Mouse (Mus musculus): ENCODE measurements around the gene Trappc6b.
"Not testable (repeated sequence)": the region's sequence is repeated elsewhere in the genome, so short reads cannot be mapped to it uniquely, and the experiment has no call there.

Gene Trappc6b

DNA sequence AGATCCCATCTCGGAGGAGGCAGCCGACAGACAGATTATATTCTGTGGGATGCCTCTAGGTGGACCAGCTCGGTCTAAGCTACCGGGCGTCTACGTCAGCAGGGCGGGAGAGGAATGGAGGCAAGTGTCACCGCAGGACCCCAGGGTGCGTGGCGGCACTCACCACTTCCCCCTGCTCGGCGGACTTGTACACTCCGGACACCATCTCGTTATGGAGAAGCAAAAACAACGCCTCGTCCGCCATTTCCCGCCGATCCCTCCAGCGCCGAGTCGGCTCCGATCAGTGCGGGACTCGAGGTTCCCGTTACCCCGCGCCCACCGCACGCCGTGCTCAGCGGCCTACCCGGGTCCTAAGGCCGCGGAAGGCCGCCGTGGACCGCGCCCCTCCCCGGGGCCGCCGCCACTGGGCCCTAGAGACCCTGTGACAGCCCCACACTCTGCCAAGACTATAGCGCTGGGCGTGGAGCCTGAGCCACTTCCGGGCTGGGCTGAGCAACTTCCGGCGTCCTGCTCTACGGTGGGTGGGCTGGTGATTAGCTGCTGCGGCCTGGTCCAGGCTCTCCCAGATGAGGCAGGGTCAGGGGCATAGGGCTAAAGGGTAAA lies at the start of gene Trappc6b:
Gene Trappc6b (minus strand): TSS at position 480 of the 603 bp plus-strand sequence.
- DNase-seq: peak; percentile 86 to 92

DNA sequence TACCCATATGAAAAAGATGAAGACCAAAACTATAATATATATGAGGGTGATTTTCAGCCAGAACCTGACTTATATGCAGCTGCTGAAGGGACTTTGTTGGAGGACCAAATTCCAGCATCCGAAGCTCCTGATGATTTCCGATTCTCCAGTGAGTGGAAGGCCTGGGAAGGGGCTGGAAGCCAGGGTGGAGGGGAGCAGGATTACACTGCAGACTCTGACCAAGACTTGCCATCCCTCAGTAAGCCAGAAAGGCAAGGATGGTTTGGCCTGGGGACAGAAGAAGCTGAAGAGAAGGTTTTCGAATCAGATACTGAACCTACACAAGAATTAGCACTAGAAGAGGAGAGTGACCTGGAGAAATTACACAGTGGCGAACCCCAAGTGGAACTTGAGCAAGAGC lies 46.7 kb upstream of the Trappc6b start:
- no peak for DNase-seq

DNA sequence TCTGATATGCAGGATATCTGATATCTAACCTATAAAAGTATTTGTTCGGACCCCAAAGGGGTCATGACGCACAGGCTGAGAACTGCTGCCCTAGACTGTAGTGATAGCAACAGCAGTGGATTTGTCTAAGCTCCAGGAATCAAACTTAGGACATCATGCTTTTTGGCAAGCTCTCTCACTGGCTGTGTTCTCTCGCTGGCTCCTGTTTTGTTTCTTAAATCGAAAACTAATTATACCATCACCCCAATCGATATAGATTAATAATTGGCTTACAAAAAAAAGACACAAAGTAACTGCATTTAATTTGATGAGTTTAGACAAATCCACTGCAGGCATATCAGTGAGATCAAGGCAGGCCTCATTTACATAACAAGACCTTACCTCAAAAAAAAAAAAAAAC lies 45.2 kb upstream of the Trappc6b start:
- DNase-seq: no peak

DNA sequence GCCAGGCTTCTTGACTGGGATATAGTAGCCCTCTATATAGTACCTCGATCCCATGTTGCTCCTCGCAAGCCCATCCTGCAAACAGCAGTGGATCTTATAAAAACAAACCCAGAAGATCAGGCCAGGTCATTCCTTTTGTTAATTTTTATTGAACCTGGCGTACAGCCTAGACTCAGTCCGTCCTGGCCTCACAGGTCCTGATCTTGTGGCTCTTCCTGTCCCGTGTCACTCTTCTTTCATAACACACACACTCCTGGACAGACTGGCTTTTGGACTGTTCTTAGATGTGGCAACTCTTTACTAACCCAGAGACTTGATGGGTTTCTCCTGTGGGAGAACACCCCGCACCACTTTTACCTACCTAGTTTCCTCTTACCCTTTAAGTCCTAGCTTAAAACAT lies 44.6 kb upstream of the Trappc6b start:
- DNase-seq: no peak

DNA sequence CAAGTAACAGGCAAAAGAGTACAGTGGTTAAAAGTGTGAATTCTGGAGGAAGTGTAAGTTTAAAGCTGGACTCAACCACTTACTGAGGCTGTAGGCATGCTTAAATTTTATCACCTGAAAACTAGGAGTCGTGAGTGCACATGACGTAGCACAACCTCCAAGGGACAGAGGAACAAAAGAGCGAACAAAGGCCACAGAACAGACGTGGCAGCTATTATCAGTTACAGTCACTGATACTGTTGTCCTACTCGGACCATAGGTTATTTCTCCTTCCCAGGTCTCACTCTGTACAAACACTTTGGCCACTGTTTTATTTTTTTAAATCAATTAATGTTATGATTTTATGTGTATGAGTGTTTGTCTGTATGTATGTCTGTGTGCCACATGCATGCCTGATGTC lies 43.5 kb upstream of the Trappc6b start:
- no peak for DNase-seq

DNA sequence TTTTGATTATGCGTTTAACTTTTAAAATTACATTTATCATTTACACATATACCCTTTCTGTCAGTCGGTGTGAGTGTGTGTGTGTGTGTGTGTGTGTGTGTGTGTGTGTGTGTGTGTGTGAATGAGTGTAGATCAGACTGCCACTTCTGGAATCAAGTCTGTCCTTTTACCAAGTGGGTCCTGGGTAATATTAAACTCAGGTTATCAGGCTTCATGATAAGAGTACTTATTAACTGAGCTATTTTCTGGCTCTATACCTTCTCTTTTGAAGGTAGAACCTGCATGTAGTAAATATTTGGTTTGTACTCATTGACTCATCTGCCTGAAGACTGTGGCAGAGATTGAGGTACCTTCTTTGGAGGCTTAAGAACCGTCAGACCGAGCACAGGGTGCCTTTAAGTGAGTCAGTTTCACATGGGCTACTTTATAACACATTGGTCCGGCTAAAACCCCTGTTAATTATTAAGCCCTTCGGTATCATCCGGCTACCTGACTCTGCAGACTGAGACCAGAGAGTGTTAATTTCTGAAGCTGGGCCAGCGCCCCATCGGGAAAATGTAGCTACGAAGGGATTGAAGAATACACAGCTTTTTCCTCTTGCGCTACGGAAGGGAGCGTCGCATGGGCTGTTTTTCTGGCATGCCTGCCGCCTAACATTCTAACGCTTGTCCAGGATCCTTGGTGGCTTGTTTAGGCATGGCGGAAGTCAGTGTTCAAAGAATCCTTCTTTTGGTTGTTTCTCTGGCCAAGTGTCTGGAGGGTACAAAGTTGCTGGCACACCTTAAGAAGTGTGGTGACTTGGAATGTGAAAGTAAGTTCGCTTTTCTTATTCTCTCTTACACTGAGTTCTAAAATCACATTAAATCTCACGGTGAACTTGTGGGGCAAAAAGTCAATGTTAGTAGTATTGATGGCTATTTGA lies 34.1 kb upstream of the Trappc6b start, which contains the start of gene Mia2:
Gene Mia2 (plus strand): TSS at position 696 of the 922 bp plus-strand sequence.
- peak in 1 of 2 experiments; percentile 11 for DNase-seq

DNA sequence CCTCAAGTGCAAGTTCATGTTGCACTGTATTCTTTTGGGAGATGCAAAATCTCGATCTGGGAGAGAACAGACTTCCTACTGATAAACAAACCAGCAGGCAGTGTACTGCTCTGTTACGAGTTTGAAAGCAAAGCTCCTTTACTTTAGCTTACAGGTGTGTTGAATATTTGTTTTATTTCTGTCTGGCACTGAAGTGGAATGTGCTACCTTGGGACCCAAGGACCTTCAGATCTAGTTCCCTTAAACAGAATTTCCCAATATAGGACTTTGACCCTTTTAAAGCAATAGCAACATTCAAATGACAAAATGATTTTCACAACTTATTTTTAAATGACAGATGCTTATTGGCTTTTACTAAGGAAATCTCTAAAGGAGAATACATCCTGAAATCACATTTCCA lies 32.3 kb upstream of the Trappc6b start:
- DNase-seq: no peak

DNA sequence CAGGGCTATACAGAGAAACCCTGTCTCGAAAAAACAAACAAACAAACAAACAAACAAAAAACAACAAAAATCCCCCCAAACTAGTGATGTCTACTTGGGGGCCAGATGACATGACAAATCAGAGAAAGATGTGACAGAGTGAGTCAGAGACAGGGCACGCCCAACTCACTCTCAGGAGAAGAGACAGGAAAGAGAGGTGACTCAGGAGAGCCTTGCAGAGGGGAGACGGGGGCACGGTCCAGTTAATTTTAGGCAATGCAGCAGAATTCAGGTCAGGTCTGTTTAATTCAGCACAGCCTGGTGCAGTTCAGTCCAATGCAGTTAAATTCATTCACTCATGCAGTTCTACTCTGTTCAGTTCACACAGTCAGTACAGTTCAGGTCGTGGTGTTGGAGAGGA lies 24.9 kb upstream of the Trappc6b start:
- no peak for DNase-seq

DNA sequence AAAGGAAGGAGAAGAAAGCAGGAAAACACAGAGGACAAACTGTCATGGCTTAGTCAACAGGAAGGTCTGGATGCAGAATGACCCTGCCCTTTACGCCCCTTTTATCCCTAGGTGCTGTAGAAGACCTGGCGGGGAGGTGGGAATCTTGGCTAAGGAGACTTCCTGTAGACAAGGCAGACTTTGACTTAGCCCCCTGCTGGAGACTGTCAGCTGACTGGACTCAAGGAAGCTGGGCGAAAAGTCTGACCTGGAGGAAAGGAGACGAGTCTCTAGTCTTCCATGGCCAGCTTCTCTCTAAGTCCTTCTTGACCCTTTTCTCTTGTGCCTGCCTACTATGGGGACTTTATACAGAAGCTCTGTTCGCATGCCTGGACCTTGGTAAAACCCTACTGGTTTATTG lies 23.2 kb upstream of the Trappc6b start:
- DNase-seq: no peak

DNA sequence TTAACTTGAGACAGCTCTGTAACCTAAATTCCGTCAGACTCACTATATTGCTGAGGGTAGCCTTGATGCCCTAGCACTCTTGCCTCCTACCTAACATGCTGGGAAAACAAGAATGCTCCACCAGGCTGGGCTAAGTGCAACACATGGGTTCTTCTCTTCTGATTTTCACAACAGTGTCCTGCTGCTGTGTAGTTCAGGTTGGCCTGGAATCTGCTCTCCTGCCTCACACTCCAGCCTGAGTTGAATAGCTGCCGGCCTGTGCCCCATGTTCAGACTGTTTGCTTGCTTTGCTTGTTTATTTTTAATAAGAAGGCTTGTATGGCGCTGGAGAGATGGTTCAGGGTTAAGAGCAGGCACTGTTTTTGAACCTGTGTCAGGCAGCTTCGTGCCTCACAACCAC lies 19.2 kb upstream of the Trappc6b start:
- no peak for DNase-seq

DNA sequence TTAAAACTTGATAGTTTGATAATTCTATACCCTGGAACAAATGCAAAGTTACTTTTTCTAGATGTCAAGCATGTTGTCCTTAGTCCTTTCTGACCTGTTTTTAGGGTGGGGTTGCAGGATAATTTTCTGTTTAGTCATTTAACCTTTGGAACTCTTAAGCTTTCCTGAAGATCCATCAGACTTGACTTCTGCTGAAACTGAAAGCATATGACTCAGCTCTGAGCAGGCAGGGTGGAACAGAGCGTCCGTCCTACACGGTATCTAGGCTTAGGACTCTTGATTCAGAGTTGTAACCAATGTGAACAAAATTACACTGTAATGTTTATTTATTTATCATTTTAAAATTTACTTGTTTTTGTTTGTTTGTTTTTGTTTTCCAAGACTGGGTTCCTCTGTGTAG lies 16.6 kb upstream of the Trappc6b start:
- DNase-seq: no peak

DNA sequence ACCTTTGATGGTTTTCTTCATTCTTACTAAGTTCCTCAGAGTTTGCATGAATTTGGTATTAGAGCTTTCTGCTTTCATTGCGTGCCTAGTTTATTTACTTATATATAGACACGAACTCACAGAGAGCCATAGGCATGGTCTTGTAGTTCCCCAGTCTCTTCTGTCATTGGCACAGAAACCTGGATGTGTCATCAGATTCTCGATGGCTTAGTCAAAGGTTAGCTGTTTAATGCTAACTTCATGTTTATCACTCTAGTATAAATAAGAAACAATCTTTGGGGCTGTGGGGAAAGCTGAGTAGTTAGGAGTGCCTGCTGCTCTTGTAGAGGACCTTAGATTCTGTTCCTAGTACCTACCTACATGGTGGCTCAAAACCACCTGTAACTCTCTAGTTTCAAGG lies 15.7 kb upstream of the Trappc6b start:
- no peak for DNase-seq

DNA sequence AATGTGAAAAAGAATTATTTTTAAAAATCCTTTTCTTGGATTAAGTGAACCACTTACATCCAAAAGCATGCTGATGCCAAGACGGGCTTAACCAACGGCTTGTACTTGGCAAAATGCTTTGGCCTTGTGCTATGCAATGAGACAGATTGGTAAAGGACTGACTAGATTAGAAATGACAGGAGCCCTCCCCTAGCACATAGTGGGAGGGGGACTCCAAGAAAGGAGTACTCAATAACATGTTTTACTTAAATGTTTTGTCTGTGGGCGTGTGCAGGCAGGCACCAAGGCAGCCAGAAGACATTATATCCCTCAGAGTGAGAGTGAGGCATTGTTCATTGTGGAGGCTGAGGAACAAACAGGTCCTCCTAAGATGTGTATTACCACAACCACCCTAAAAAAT lies 12.8 kb upstream of the Trappc6b start:
- DNase-seq: no peak

DNA sequence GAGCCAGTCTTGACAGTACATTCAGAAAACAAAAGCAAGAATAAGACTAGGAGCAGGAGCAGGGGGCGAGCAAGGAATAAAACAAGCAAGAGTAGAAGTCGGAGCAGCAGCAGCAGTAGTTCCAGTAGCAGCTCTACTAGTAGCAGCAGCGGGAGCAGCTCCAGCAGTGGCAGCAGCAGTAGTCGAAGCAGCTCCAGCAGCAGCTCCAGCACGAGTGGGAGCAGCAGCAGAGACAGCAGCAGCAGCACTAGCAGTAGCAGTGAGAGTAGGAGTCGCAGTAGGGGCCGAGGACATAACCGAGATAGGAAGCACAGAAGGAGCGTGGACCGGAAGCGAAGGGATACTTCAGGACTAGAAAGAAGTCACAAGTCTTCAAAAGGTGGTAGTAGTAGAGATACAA lies 11.0 kb upstream of the Trappc6b start:
- no peak for DNase-seq

DNA sequence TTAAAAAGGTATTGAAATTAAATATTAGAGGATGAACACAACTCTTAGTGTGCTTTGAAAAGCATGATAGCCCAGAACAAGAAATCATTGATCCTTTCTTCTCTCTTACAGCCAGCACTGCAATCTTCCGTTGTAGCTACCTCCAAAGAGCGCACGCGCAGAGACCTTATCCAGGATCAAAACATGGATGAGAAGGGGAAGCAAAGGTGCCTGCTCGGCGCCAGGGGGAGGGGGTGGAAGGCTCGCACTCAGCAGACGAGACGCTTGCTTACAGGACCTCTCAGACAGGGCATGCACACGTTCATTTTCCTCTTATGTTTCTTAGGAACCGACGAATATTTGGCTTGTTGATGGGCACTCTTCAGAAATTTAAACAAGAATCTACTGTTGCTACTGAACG lies 7.5 kb upstream of the Trappc6b start:
- no peak for DNase-seq

DNA sequence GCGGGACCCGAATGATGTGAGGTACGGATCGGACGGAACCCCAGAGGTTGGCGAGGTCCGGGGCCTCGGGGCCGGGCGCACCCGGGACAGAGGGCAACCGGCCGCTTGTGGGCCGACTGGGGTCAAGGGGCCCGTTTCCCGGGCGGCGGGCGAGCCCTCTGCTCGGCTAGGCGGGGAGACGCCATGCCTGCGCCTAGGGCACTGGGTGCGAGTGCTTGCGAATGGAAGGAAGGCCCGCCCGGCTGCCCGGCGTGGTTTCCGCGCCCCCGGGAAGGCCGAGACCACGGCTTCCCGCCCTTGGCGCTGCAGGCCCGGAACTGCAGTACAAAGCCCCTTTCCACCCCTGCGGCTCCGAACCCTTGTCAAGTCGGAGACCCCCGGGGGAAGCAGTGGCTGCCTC lies 5.8 kb upstream of the Trappc6b start:
- no peak for DNase-seq

DNA sequence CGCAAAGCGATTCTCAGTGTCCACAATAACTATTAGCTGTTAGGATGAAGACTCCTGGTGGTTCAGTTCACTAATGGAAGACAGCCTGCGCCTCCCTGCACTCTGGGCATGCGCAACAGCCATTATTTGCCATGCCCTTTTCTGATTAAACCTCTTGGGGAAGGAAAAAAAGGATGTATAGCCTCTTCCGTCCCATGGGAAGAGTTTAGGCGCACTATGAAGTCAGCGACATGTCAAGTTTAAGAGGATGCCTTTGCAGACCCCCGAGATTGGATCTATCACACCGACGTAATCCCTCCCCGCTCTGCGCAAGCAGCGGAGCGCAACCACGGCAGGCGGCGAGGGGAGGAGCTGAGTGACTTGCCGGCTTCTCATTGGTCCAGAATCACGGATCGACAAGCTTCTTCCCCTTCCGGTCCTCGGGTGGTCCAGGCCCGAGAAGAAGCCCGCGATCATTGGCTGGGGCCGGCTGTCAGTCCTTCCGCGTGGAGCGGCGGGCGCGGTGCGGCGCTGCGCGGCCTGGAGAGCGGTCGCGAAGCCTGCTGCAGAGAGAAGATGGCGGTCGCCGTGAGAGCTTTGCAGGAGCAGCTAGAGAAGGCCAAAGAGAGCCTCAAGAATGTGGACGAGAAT lies 5.3 kb upstream of the Trappc6b start, which contains the start of gene Pnn:
Gene Pnn (plus strand): TSS at position 437 of the 630 bp plus-strand sequence.
- DNase-seq: peak; percentile 97 to 99

DNA sequence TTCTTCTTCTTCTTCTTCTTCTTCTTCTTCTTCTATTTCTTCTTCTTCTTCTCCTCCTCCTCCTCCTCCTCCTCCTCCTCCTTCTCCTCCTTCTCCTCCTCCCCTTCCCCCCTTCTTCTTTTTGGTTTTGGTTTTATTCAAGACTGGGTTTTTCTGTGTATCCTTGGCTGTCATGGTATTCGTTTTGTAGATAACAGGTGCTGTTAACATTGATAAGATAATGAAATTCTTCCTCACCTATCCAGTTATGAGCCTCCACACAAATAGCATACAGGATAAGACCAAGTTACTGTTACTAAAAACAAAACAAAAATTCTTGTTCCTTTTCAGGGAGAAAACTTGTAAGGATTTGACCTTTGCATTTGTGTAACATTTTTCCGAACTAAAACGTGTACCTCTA lies 4.5 kb upstream of the Trappc6b start:
- no peak for DNase-seq

DNA sequence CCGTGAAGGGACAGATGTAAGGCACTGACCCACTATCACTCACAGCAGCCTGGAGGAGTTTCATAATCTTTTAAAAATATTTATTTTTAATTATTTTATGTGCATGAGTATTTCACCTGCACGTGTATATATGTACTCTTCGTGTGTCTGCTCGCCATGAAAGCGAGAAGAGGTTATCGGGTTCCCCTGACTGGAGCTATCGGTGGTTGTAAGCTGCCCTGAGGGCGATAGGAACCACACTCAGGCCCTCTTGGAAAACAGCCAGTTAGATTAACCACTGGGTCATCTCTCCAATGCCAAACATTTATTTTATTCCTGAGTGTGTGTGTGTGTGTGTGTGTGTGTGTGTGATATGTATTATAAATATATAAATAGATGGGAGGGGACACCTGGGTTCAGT lies 3.6 kb upstream of the Trappc6b start:
- no peak for DNase-seq

DNA sequence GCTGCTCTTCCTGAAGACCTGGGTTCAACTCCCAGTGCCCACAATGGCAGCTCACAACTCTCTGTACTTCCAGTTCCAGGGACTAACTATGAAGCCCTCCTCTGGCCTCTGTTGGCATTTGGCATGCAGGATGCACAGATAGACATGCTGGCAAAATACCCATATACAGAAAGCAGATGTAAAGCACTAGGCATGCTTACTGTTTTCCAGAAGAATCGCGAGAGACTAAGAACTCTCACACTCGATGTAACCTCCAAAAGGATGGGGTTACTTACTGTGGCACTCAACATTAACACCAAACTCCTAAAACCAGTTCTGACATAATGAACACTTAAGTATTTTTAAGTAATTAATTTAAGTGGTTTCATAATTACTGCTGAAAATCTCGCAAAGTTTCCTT lies 950 bp downstream of the Trappc6b start:
- no peak for DNase-seq

DNA sequence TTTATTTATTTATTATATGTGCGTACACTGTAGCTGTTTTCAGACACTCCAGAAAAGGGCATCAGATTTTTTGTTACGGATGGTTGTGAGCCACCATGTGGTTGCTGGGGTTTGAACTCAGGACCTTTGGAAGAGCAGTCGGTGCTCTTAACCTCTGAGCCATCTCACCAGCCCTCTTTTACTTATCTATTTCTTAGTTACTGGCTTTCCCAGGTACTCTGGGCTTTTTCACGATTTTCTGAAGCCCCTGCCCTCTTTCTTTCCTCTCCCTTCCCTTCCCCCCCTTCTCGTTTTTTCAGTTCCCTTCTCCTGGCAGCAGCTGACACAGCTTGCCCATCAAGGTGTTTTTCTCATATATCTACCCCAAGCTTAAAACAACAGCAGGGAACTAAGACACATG lies 3.0 kb downstream of the Trappc6b start:
- DNase-seq: not testable (repeated sequence)

DNA sequence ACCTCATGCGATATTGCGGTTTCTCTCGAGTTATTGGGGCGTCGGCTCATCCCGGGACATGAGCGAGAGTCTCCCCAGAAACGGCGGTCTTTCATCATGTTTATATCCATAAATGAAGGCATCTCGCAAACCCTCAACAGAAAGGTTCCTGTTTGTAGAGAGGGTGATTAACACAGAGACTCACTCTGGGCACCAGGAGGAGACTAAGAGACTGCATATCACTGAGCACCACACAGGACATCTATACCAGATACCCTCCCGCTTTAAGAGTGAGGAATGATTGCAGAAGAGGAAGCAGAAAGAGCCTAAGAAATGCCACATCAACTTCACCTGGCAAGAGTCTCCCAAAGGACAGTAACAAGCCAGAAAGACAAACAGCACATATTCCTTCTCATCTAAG lies 5.0 kb downstream of the Trappc6b start:
- DNase-seq: no peak

DNA sequence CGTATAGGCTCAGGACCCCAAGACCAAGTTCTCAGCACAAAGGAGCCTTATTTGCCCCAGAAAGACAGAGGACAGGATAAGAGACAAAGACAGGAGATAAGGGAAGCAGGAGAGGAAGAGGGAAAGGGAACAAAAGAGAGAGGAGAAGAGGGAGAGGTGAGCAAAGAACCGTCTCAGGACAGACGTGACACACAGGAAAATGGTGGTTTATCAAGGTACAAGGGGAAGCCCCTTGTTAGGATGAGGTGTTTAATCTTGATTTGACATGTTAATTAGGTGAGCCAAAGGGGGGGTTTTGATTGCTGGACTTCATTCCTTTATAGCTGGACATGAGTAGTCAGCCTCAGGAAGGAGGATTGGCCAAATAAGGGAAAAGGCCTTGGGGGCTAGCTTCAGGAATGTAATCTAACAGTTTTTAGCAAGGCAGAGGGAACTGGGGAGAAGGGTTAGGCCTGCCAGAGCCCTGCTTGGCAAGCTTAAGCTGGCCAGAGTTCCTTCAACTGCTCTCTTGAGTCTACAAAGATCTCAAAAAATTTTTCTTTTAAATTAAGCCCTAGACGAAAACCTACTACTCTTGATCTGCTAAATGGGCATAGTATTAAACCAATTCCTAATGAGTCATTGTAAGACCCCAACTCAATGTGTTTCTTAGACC lies 5.9 kb downstream of the Trappc6b start:
- DNase-seq: no peak
